Mouse (Mus musculus): Measurements from ENCODE around the gene Rreb1.

The Rreb1 gene

DNA sequence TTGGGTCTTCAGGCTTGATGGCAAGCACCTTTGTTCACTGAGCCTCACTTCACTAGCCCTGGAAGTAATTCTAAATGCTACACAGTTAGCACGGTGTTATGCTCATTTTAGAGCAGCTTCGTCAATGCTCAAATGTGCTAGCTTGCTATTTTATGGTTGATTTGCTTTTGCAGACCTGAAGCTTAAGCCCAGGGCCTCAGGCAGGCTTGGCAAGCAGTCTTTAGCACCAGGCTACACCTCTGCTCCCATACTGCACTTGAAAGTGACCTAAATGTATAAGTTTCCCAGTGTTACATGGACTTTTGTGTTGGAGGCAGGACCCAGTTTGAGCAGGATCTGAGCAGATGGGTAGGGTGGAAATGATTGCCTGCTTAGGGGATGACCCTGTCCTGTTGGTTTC, 97.7 kb downstream of the Rreb1 start:
- Histone ChIP-seq H3K4me1 (replicated peaks; ENCODE audit: low read depth, low read length) (peaks cover 45% of the 10 kb centered on the region), H3K9me3 (ENCODE audit: low read length) (no peaks in the 10 kb centered on the region), H3K4me3 (replicated peaks; ENCODE audit: low read length) (no peak overlapping the region), H3K36me3 (ENCODE audit: insufficient read depth, low read length) (no peaks in the 10 kb centered on the region), H3K27me3 (ENCODE audit: insufficient read depth, low read length) (no peaks in the 10 kb centered on the region)
- TF ChIP-seq POU5F1 (IDR thresholded peaks at IDR 0.05; ENCODE audit: borderline replicate concordance, low read length) (no peak), CTCF (conservative IDR thresholded peaks at IDR 0.05; ENCODE audit: low read length) (no peak), NANOG (IDR thresholded peaks at IDR 0.05; ENCODE audit: borderline replicate concordance, low read length) (no peak)

DNA sequence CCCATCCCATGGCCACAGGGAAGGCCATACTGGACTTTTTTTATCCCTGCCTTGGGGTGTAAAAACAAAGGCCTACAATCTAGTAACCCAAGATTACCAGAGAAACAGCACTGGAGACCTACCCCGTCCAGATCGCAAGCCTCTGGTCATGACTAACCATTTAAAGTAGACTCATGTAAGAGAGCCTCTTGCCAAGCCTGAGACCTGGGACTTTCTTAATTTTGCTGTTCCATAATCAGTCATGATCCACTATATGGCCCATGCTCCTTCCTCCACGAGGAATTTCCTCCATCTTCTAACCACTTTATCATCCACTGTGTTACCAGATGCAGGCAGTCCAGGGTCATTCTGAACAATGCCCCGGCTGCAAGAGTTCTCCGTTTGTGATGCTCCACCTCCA, 98.2 kb downstream of the Rreb1 start:
- Histone ChIP-seq H3K4me1 (replicated peaks; ENCODE audit: low read depth, low read length) (peaks cover 44% of the 10 kb centered on the region), H3K4me3 (replicated peaks; ENCODE audit: low read length) (no peak overlapping the region), H3K27me3 (ENCODE audit: insufficient read depth, low read length) (no peaks in the 10 kb centered on the region), H3K36me3 (ENCODE audit: insufficient read depth, low read length) (peaks cover under 1% of the 10 kb centered on the region; the same call in 1 of the 2 replicates), H3K9me3 (ENCODE audit: low read length) (no peaks in the 10 kb centered on the region)
- no peak for TF ChIP-seq NANOG (IDR thresholded peaks at IDR 0.05; ENCODE audit: borderline replicate concordance, low read length)
- no peak for TF ChIP-seq POU5F1 (IDR thresholded peaks at IDR 0.05; ENCODE audit: borderline replicate concordance, low read length)
- TF ChIP-seq CTCF (conservative IDR thresholded peaks at IDR 0.05; ENCODE audit: low read length): no peak

DNA sequence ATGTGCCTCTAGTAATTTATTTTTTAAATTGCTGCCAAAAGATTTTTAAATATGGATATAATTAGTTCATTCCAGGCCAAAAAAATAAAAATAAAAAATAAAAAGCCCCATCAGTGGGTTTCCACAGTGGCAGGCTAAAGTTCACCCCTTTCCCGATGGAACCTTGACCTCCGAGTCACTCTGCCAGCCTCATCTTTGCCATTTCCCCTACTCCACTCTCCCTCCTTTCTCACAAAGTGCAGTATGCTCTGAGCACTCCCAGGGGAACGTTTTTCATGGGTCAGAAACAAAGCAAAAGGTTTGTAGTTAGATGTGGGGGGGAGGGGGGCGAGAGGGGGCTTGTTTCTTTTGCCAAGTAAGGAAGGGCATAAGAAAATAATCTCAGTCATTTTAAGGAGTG, 98.6 kb downstream of the Rreb1 start:
- Histone ChIP-seq H3K27me3 (ENCODE audit: insufficient read depth, low read length) (no peaks in the 10 kb centered on the region), H3K36me3 (ENCODE audit: insufficient read depth, low read length) (peaks cover 5% of the 10 kb centered on the region; the same call in 1 of the 2 replicates), H3K9me3 (ENCODE audit: low read length) (no peaks in the 10 kb centered on the region), H3K4me3 (replicated peaks; ENCODE audit: low read length) (no peak overlapping the region), H3K4me1 (replicated peaks; ENCODE audit: low read depth, low read length) (peaks cover 44% of the 10 kb centered on the region)
- no peak for TF ChIP-seq CTCF (conservative IDR thresholded peaks at IDR 0.05; ENCODE audit: low read length)
- no peak for TF ChIP-seq NANOG (IDR thresholded peaks at IDR 0.05; ENCODE audit: borderline replicate concordance, low read length)
- TF ChIP-seq POU5F1 (IDR thresholded peaks at IDR 0.05; ENCODE audit: borderline replicate concordance, low read length): no peak

DNA sequence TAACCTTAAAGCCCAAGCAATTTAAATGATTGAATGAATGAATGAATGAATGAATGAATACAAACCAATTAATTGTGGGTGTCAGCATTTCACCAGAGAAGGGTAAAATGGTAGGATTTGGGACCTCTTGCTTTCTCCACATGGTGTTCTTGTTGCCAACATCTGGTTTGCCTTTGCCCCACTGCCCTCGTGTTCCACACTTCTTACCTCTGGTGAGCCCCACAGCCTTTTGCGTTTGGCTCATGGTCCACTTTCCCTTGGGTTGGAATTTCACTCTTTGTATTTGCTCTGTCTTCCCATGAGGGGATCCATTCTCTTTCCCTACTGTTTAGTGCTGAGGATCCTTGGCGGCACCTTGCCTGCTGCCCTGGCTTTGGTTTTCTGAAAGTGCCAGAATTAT, 99.0 kb downstream of the Rreb1 start:
- H3K4me3 ChIP-seq (replicated peaks; ENCODE audit: low read length): no peak overlapping the region
- no peaks in the 10 kb centered on the region for H3K27me3 ChIP-seq (ENCODE audit: insufficient read depth, low read length)
- no peaks in the 10 kb centered on the region for H3K9me3 ChIP-seq (ENCODE audit: low read length)
- H3K36me3 ChIP-seq (ENCODE audit: insufficient read depth, low read length): peaks cover 6% of the 10 kb centered on the region
- TF ChIP-seq CTCF (conservative IDR thresholded peaks at IDR 0.05; ENCODE audit: low read length): no peak
- TF ChIP-seq NANOG (IDR thresholded peaks at IDR 0.05; ENCODE audit: borderline replicate concordance, low read length): no peak
- no peak for TF ChIP-seq POU5F1 (IDR thresholded peaks at IDR 0.05; ENCODE audit: borderline replicate concordance, low read length)
- H3K4me1 ChIP-seq (replicated peaks; ENCODE audit: low read depth, low read length): peaks cover 45% of the 10 kb centered on the region

DNA sequence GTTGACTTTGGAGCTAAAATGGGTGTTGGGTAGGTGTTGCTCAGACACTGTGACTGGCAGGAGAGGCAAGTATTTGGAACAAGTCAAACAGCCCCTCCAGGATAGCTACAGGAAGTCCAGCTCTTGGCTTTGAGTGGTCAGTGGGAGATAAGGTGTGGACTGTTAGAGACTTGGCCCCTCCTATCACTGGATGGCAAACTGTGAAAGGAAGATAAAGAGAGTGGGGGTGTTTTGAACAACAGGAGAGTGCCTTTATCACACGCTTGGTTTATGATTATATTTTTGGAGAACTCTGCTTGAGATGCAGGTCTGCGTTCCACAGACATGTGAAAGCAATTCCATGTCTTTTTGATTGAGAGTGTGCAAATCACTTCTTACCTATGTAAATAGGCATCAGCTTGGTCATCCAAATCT, 100.7 kb downstream of the Rreb1 start:
- Histone ChIP-seq H3K36me3 (ENCODE audit: insufficient read depth, low read length) (peaks cover 12% of the 10 kb centered on the region), H3K27me3 (ENCODE audit: insufficient read depth, low read length) (no peaks in the 10 kb centered on the region), H3K9me3 (ENCODE audit: low read length) (no peaks in the 10 kb centered on the region), H3K4me3 (replicated peaks; ENCODE audit: low read length) (no peak overlapping the region), H3K4me1 (replicated peaks; ENCODE audit: low read depth, low read length) (peaks cover 47% of the 10 kb centered on the region)
- TF ChIP-seq CTCF (conservative IDR thresholded peaks at IDR 0.05; ENCODE audit: low read length) (no peak), NANOG (IDR thresholded peaks at IDR 0.05; ENCODE audit: borderline replicate concordance, low read length) (no peak), POU5F1 (IDR thresholded peaks at IDR 0.05; ENCODE audit: borderline replicate concordance, low read length) (no peak)

DNA sequence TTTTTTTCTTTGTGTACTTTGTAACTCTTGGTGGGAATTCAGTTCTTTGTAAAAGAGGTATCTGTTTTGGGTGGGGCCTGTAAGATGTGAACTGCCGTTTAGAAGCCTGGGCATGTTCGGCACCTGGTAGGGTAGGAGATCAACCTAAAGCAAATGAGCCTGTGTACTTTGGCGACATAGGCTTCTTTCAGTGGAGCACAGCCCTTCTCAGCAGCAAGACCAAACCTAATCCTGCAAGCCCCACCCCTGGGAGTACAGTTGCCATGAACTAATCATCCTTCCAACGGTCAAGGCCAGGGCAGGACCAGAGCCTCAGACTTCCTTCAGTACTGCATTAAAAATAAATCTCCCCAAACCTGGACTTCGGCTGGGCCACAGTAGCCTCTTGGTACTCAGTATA, 101.4 kb downstream of the Rreb1 start:
- no peaks in the 10 kb centered on the region for H3K9me3 ChIP-seq (ENCODE audit: low read length)
- peaks cover 16% of the 10 kb centered on the region for H3K36me3 ChIP-seq (ENCODE audit: insufficient read depth, low read length)
- TF ChIP-seq NANOG (IDR thresholded peaks at IDR 0.05; ENCODE audit: borderline replicate concordance, low read length) (no peak), CTCF (conservative IDR thresholded peaks at IDR 0.05; ENCODE audit: low read length) (no peak), POU5F1 (IDR thresholded peaks at IDR 0.05; ENCODE audit: borderline replicate concordance, low read length) (no peak)
- H3K4me3 ChIP-seq (replicated peaks; ENCODE audit: low read length): no peak overlapping the region
- no peaks in the 10 kb centered on the region for H3K27me3 ChIP-seq (ENCODE audit: insufficient read depth, low read length)
- H3K4me1 ChIP-seq (replicated peaks; ENCODE audit: low read depth, low read length): peaks cover 47% of the 10 kb centered on the region

DNA sequence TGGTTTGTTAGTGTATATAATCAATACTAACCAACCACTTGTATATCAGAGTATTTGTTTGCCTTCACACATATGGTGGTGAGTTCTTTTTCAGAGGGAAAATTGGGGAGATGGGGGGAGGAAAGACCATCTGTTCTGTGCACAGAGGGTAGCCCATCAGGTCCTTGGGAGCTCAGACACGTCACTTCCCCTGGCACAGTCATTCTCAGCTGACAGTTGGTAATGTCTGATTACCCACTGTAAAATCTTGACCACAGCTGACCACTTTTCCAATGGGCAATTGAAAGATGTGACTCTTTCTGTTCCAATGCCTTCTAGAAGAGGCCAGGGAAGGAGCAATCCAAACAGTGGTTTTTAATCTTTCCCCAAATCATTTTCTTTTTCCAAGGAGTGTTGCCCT, 101.8 kb downstream of the Rreb1 start:
- Histone ChIP-seq H3K4me1 (replicated peaks; ENCODE audit: low read depth, low read length) (peaks cover 47% of the 10 kb centered on the region), H3K27me3 (ENCODE audit: insufficient read depth, low read length) (no peaks in the 10 kb centered on the region), H3K9me3 (ENCODE audit: low read length) (no peaks in the 10 kb centered on the region), H3K4me3 (replicated peaks; ENCODE audit: low read length) (no peak overlapping the region), H3K36me3 (ENCODE audit: insufficient read depth, low read length) (peaks cover 17% of the 10 kb centered on the region)
- TF ChIP-seq CTCF (conservative IDR thresholded peaks at IDR 0.05; ENCODE audit: low read length): no peak
- TF ChIP-seq NANOG (IDR thresholded peaks at IDR 0.05; ENCODE audit: borderline replicate concordance, low read length): no peak
- TF ChIP-seq POU5F1 (IDR thresholded peaks at IDR 0.05; ENCODE audit: borderline replicate concordance, low read length): no peak

DNA sequence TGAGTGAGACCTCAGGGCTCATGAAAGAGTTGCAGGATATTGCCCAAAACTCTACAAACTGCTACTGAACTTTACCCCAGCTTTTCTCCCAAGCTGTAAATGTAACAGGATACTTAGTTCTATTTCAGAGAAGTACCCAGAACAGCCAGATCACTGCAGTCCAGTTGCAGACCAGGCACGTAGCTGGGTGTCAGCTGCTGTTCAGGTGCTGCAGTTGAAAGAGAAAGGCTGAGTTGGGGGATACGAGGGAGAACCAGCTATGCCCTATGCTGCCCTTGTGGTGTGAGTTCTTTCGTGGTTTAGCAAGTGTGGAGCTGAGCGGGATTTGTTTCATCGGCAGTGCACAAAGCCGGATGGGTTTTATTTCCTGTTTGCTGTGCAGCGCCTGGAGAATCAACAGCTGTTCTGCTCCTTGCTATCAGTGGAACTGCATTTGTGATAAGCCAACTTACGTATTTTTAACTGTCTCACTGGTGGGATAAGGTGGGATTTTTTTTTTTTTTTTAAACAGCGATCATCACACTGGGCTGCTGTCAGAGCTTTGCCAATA, 102.5 kb downstream of the Rreb1 start:
- Histone ChIP-seq H3K4me3 (replicated peaks; ENCODE audit: low read length) (no peak overlapping the region), H3K27me3 (ENCODE audit: insufficient read depth, low read length) (no peaks in the 10 kb centered on the region), H3K9me3 (ENCODE audit: low read length) (no peaks in the 10 kb centered on the region), H3K36me3 (ENCODE audit: insufficient read depth, low read length) (peaks cover 17% of the 10 kb centered on the region), H3K4me1 (replicated peaks; ENCODE audit: low read depth, low read length) (peaks cover 47% of the 10 kb centered on the region)
- no peak for TF ChIP-seq POU5F1 (IDR thresholded peaks at IDR 0.05; ENCODE audit: borderline replicate concordance, low read length)

DNA sequence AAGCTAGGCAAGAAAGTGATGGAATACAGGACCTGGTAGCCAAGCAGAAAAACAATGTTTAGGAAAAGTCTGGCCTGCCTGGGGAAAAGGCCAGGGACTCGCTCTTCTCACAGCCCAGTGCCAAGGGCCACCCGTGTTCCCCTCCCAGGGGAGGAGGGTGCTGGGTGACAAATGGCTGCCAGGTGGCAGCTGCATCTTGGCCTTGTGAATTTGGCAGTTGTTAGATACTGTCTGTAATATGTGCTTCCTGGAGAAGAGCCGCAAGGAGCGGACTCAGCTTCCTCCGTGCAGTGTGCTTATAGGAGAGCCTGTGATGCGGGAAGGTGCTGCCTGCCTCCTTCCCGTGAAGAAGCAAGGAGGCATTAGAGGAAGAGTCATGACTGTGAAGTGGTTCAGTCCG, 104.3 kb downstream of the Rreb1 start:
- Histone ChIP-seq H3K4me1 (replicated peaks; ENCODE audit: low read depth, low read length) (peaks cover 39% of the 10 kb centered on the region), H3K9me3 (ENCODE audit: low read length) (no peaks in the 10 kb centered on the region), H3K4me3 (replicated peaks; ENCODE audit: low read length) (no peak overlapping the region), H3K27me3 (ENCODE audit: insufficient read depth, low read length) (no peaks in the 10 kb centered on the region), H3K36me3 (ENCODE audit: insufficient read depth, low read length) (peaks cover 17% of the 10 kb centered on the region)
- no peak for TF ChIP-seq NANOG (IDR thresholded peaks at IDR 0.05; ENCODE audit: borderline replicate concordance, low read length)
- no peak for TF ChIP-seq POU5F1 (IDR thresholded peaks at IDR 0.05; ENCODE audit: borderline replicate concordance, low read length)

Data from E14TG2a.4 (cell line).